Mouse (Mus musculus): ENCODE data around the gene Lsm14b. TPM values are rescaled to one million over a fixed set of nuclear protein-coding genes. Genes with fewer than 3 reads are reported as not detected.

Gene Lsm14b
- polyA plus RNA-seq, 1 experiment from 2014 or later = 0.86 TPM

DNA sequence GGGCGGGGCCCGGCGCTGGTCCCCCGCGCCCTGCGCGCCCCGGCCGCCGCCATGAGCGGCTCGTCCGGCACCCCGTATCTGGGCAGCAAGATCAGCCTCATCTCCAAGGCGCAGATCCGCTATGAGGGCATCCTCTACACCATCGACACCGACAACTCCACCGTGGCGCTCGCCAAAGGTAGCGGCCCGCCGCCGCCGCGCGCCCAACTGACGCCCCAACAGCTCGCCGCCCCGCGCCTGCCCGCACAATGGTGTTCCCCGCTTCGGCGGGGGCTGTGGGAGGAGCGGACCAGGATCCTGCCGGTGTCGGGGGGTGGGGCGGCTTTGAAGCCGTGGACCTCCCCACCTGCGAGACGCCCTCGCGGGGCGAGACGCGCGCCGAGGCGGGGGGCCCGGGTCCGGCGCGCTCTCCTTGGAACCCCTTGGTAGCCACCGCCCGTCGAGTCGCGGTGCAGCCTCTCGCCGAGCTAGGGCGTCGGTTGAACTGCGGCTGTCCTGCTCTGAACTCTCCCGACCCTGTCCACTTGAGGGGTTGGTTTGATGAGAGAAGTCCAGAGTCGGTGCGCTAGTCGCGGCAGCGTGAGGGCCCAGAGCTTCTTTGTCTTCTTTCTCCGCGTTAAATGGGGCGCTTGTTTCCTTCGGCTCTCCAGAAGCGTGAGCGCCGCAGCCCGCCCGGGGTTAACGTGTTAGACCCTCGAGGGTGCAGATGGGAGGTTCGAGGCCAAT is 511 bp downstream of the Lsm14b start:
- peak overlapping the region; percentile 87 for H3K9ac ChIP-seq (ENCODE audit: low read depth, low read length)
- H3K4me1 ChIP-seq (ENCODE audit: control insufficient read depth, low read depth, low read length) = peaks cover 25% of the 10 kb centered on the region
- H3K4me3 ChIP-seq (ENCODE audit: low read depth, low read length) = peak overlapping the region; percentile 95
- peak overlapping the region; percentile 100 for H3K4me2 ChIP-seq (ENCODE audit: low read depth, low read length)
- WGBS (ENCODE audit: insufficient replicate concordance) = under 1% methylated on average over 72 of the region's 84 CpGs
- H3K9me3 ChIP-seq (replicated peaks; ENCODE audit: control insufficient read depth, low read length) = no peaks in the 10 kb centered on the region
- H3K27ac ChIP-seq (ENCODE audit: low read length) = peak overlapping the region; percentile 95
- peaks cover 7% of the 10 kb centered on the region for H3K27me3 ChIP-seq (ENCODE audit: control insufficient read depth, insufficient read depth, low read depth, low read length)
- H3K36me3 ChIP-seq (ENCODE audit: control insufficient read depth, insufficient read depth) = peaks cover 4% of the 10 kb centered on the region
- no peak; the same call in none of the 2 replicates for ATAC-seq (ENCODE audit: low read depth)

DNA sequence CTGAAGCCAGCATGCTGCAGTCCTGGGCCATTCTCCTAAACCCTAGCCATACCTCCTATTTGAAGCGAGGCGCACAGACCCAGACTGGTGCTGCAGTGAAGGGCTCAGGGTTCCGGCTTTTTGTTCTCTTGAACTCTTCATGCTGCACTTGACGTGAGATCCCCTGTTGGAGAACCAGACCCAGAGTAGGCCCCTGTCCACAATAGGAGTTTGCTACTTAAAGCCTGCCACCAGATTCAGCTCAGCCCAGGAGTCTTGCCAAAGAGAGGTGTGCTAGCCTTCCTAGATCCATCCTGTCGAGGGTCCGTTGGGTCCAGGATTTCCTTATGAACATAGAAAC is 1.0 kb downstream of the Lsm14b start:
- Histone ChIP-seq H3K9me3 (replicated peaks; ENCODE audit: control insufficient read depth, low read length) (no peaks in the 10 kb centered on the region), H3K9ac (ENCODE audit: low read depth, low read length) (peak overlapping the region; percentile 87), H3K4me3 (ENCODE audit: low read depth, low read length) (peak overlapping the region; percentile 95), H3K4me1 (ENCODE audit: control insufficient read depth, low read depth, low read length) (peaks cover 25% of the 10 kb centered on the region), H3K27ac (ENCODE audit: low read length) (no peak overlapping the region), H3K4me2 (ENCODE audit: low read depth, low read length) (peak overlapping the region; percentile 100), H3K36me3 (ENCODE audit: control insufficient read depth, insufficient read depth) (peaks cover 6% of the 10 kb centered on the region), H3K27me3 (ENCODE audit: control insufficient read depth, insufficient read depth, low read depth, low read length) (peaks cover 5% of the 10 kb centered on the region)
- no peak for ATAC-seq (ENCODE audit: low read depth)
- WGBS (ENCODE audit: insufficient replicate concordance) = 18% methylated on average over 6 of the region's 6 CpGs

DNA sequence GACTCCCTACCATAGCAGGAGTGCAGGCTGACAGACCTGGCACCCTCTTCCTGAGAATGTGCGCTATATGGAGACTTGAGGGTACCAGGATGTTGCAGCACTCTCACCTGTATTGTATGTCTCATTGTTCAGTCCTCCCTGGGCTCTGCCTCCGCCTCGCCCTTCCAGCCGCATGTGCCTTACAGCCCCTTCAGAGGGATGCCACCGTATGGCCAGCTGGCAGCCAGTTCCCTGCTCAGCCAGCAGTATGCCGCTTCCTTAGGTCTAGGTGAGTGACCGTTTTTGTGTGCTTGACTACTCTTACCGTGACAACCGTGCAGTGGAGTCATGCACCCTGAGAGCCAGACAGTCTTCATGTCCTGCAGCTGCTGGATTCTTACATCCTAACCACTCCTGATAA is 3.0 kb downstream of the Lsm14b start:
- H3K4me2 ChIP-seq (ENCODE audit: low read depth, low read length) = no peak overlapping the region

DNA sequence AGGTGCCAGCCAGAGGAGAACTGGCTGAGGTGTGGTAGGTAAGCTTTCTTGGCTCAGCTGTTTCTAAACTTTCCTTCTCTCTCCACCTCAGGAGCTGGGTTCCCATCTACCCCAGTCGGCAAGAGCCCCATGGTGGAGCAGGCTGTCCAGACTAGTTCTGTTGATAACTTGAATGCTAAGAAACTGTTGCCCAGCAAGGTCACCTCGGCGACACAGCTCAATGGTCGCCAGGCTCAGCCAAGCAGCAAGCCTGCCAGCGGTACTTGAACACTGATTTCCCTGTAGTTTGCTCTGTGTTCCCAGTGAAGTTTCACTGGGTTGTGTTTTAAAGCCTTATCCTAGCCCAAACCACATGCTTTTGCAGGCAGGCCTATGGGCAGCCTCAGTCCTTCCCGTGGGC is 6.5 kb downstream of the Lsm14b start:
- no peak for ATAC-seq (ENCODE audit: low read depth)
- no peaks in the 10 kb centered on the region for H3K9me3 ChIP-seq (replicated peaks; ENCODE audit: control insufficient read depth, low read length)
- WGBS (ENCODE audit: insufficient replicate concordance) = 82% methylated on average over 6 of the region's 6 CpGs
- H3K27ac ChIP-seq (ENCODE audit: low read length) = no peak overlapping the region
- H3K4me2 ChIP-seq (ENCODE audit: low read depth, low read length) = no peak overlapping the region
- H3K4me3 ChIP-seq (ENCODE audit: low read depth, low read length) = no peak overlapping the region
- H3K36me3 ChIP-seq (ENCODE audit: control insufficient read depth, insufficient read depth) = peaks cover 48% of the 10 kb centered on the region
- no peaks in the 10 kb centered on the region for H3K27me3 ChIP-seq (ENCODE audit: control insufficient read depth, insufficient read depth, low read depth, low read length)
- no peak overlapping the region for H3K9ac ChIP-seq (ENCODE audit: low read depth, low read length)
- H3K4me1 ChIP-seq (ENCODE audit: control insufficient read depth, low read depth, low read length) = peaks cover 11% of the 10 kb centered on the region

More for the DNA sequence above, 3.0 kb downstream of the Lsm14b start:
- H3K9ac ChIP-seq (ENCODE audit: low read depth, low read length) = no peak overlapping the region
- peaks cover 4% of the 10 kb centered on the region for H3K27me3 ChIP-seq (ENCODE audit: control insufficient read depth, insufficient read depth, low read depth, low read length)
- H3K4me1 ChIP-seq (ENCODE audit: control insufficient read depth, low read depth, low read length) = peaks cover 25% of the 10 kb centered on the region
- 81% methylated on average over 9 of the region's 9 CpGs for WGBS (ENCODE audit: insufficient replicate concordance)
- no peak overlapping the region for H3K4me3 ChIP-seq (ENCODE audit: low read depth, low read length)
- no peak for ATAC-seq (ENCODE audit: low read depth)
- peaks cover 23% of the 10 kb centered on the region for H3K36me3 ChIP-seq (ENCODE audit: control insufficient read depth, insufficient read depth)
- H3K27ac ChIP-seq (ENCODE audit: low read length) = no peak overlapping the region
- H3K9me3 ChIP-seq (replicated peaks; ENCODE audit: control insufficient read depth, low read length) = no peaks in the 10 kb centered on the region

DNA sequence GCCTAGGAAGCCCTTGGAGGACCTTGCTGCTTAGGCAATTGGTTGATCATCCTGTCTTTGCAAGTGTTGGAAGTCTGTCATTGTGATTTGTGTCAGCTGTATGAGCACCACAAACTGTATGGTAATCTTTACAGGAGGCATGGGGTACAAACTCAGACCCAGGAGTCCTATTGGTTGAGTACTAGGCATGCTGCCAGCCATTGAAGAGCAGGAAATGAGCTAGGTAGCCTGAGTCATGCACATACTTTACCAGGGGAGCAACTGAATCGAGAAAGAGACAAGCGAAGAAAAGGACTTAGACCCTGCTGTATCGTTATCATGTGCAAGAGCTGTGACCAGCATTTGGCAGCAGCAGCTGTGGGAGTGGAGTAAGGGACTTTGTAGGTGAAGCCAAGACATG is 8.1 kb downstream of the Lsm14b start:
- H3K9me3 ChIP-seq (replicated peaks; ENCODE audit: control insufficient read depth, low read length) = no peaks in the 10 kb centered on the region
- H3K36me3 ChIP-seq (ENCODE audit: control insufficient read depth, insufficient read depth) = peaks cover 63% of the 10 kb centered on the region
- H3K9ac ChIP-seq (ENCODE audit: low read depth, low read length) = no peak overlapping the region
- H3K4me3 ChIP-seq (ENCODE audit: low read depth, low read length) = no peak overlapping the region
- H3K4me1 ChIP-seq (ENCODE audit: control insufficient read depth, low read depth, low read length) = no peaks in the 10 kb centered on the region
- H3K4me2 ChIP-seq (ENCODE audit: low read depth, low read length) = no peak overlapping the region
- H3K27ac ChIP-seq (ENCODE audit: low read length) = no peak overlapping the region
- 65% methylated on average over 3 of the region's 3 CpGs for WGBS (ENCODE audit: insufficient replicate concordance)
- H3K27me3 ChIP-seq (ENCODE audit: control insufficient read depth, insufficient read depth, low read depth, low read length) = no peaks in the 10 kb centered on the region
- no peak for ATAC-seq (ENCODE audit: low read depth)

DNA sequence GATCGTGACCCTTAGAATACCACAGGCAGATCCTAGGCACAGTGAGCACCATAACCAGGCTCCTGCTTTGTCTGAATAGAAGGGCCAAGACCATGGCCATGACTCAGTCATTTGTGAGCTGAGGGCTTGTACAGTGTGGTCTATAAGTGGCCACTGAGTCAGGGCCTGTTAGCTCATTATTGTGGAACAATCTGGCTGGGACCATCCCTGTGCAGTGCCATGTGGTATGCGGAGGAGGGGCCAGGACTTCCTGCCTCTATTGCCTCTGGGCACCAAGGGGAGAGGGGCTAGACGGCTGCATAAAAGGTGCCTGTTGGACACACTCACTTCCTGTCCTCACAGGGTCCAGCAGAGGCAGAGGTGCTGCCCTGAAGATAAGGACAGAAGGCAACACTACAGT is 9.2 kb downstream of the Lsm14b start:
- H3K9me3 ChIP-seq (replicated peaks; ENCODE audit: control insufficient read depth, low read length) = no peaks in the 10 kb centered on the region
- ATAC-seq (ENCODE audit: low read depth) = no peak
- H3K27me3 ChIP-seq (ENCODE audit: control insufficient read depth, insufficient read depth, low read depth, low read length) = no peaks in the 10 kb centered on the region
- H3K36me3 ChIP-seq (ENCODE audit: control insufficient read depth, insufficient read depth) = peaks cover 72% of the 10 kb centered on the region
- H3K4me1 ChIP-seq (ENCODE audit: control insufficient read depth, low read depth, low read length) = no peaks in the 10 kb centered on the region
- H3K27ac ChIP-seq (ENCODE audit: low read length) = no peak overlapping the region
- no peak overlapping the region for H3K4me2 ChIP-seq (ENCODE audit: low read depth, low read length)
- WGBS (ENCODE audit: insufficient replicate concordance) = 66% methylated on average over 3 of the region's 3 CpGs
- no peak overlapping the region for H3K9ac ChIP-seq (ENCODE audit: low read depth, low read length)
- no peak overlapping the region for H3K4me3 ChIP-seq (ENCODE audit: low read depth, low read length)

DNA sequence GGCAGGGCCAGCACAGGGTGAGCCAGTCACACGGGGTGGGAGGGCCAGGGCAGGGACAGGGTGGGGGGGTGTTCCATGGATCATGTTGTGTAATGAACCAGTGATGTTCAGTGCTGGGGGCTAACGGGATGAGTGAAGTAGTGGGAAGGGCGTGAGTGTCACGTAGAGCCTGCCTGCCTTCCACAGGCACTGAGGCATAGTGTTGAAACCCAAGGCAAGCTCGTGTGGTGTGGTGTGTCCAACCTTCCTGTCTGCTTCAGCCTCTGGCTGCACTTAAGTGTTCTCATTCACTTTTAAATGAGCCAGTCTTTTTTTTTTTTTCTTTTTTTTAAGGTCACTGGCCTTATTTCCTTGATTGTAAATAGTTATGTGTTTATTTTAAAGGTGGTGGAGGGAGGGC is 10.0 kb downstream of the Lsm14b start:
- H3K27ac ChIP-seq (ENCODE audit: low read length) = no peak overlapping the region
- peaks cover 72% of the 10 kb centered on the region for H3K36me3 ChIP-seq (ENCODE audit: control insufficient read depth, insufficient read depth)
- no peak overlapping the region for H3K9ac ChIP-seq (ENCODE audit: low read depth, low read length)
- H3K4me1 ChIP-seq (ENCODE audit: control insufficient read depth, low read depth, low read length) = no peaks in the 10 kb centered on the region; the same call in 1 of the 2 replicates
- WGBS (ENCODE audit: insufficient replicate concordance) = 57% methylated on average over 5 of the region's 5 CpGs
- no peak for ATAC-seq (ENCODE audit: low read depth)
- no peaks in the 10 kb centered on the region for H3K27me3 ChIP-seq (ENCODE audit: control insufficient read depth, insufficient read depth, low read depth, low read length)
- no peaks in the 10 kb centered on the region for H3K9me3 ChIP-seq (replicated peaks; ENCODE audit: control insufficient read depth, low read length)
- H3K4me3 ChIP-seq (ENCODE audit: low read depth, low read length) = no peak overlapping the region
- no peak overlapping the region for H3K4me2 ChIP-seq (ENCODE audit: low read depth, low read length)

DNA sequence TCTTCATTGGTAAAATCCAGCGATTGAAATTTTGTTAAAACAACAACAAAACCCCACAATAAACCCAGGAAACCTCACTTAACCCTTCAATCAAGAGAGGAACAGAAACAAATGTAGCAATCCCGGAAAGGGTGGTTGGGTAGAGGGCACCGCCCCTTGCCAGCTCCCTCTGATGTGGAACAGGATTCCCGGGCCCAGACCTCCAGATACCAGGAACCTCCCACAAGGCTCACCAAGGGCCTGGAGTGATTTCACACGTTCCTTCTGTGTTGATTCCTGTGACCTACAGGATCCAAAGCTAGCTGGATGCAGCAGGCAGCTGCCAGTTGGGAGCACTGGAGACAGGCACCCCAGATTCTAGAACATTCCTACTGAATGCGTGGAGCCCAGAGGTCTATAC is 15.6 kb downstream of the Lsm14b start:
- H3K36me3 ChIP-seq (ENCODE audit: control insufficient read depth, insufficient read depth) = peaks cover 35% of the 10 kb centered on the region
- H3K27me3 ChIP-seq (ENCODE audit: control insufficient read depth, insufficient read depth, low read depth, low read length) = peaks cover 5% of the 10 kb centered on the region; the same call in 1 of the 2 replicates
- H3K4me1 ChIP-seq (ENCODE audit: control insufficient read depth, low read depth, low read length) = peaks cover 26% of the 10 kb centered on the region
- WGBS (ENCODE audit: insufficient replicate concordance) = 39% methylated on average over 6 of the region's 6 CpGs
- H3K9me3 ChIP-seq (replicated peaks; ENCODE audit: control insufficient read depth, low read length) = no peaks in the 10 kb centered on the region
- no peak for ATAC-seq (ENCODE audit: low read depth)
- H3K9ac ChIP-seq (ENCODE audit: low read depth, low read length) = 0 out of 2 replicates have a peak overlapping the region, but pooled peaks have one; percentile 18
- H3K4me2 ChIP-seq (ENCODE audit: low read depth, low read length) = peak overlapping the region; percentile 100
- peak overlapping the region; percentile 58; the same call in 1 of the 2 replicates for H3K27ac ChIP-seq (ENCODE audit: low read length)
- H3K4me3 ChIP-seq (ENCODE audit: low read depth, low read length) = peak overlapping the region; percentile 95; the same call in 1 of the 2 replicates

DNA sequence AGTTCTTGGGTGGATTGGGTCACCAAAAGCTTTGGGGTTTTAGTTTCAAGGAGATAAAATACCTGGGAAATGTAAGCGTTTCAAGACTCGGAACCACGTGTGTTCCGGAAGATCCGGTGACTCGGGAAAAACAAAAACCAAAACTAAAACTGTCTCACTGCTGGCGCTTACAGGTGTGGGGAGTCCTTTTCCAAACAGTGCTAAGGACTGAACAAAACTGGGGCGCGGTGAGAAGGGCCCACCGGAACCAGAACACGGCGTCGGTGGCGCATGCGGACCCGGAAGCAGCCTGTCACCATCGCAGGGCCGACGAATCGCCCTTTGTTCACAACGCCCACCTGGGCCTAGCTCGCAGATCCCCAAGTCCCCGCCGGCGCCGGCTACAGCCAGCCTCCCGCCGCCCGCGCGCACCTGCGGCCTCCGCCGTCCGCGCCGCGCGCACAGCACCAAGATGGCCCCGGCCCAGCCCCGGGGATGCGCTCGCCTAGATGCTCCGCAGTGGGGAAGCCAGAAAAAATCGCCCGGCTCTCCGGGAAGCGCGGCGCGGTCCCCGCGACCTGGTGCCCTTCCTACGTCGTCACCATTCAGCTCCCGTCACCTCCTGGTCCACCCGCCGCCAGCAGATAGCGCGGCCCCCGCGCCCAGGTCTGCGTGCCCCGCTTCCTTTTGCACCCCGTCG is 16.9 kb downstream of the Lsm14b start:
- Histone ChIP-seq H3K4me1 (ENCODE audit: control insufficient read depth, low read depth, low read length) (peaks cover 26% of the 10 kb centered on the region), H3K36me3 (ENCODE audit: control insufficient read depth, insufficient read depth) (peaks cover 24% of the 10 kb centered on the region), H3K4me3 (ENCODE audit: low read depth, low read length) (peak overlapping the region; percentile 95), H3K9ac (ENCODE audit: low read depth, low read length) (peak overlapping the region; percentile 93), H3K27ac (ENCODE audit: low read length) (peak overlapping the region; percentile 94), H3K9me3 (replicated peaks; ENCODE audit: control insufficient read depth, low read length) (no peaks in the 10 kb centered on the region), H3K27me3 (ENCODE audit: control insufficient read depth, insufficient read depth, low read depth, low read length) (peaks cover 5% of the 10 kb centered on the region; the same call in 1 of the 2 replicates), H3K4me2 (ENCODE audit: low read depth, low read length) (peak overlapping the region; percentile 100)
- ATAC-seq (ENCODE audit: low read depth) = peak; percentile 53
- under 1% methylated on average over 66 of the region's 66 CpGs for WGBS (ENCODE audit: insufficient replicate concordance)

All from liver, embryonic 16.5 days (tissue).